Mouse (Mus musculus) bone marrow, adult 2 months (tissue): ENCODE results near the gene Mcm3ap.

Source experiments
- CTCF ChIP-seq: fragments of 200-500 bp; IDR thresholded peaks from 2 replicates; pipeline ENCODE4 v1.5.1; 2011; ENCODE audit warnings: low read length, control low read depth; ENCODE audit not compliant: control insufficient read depth, insufficient read depth
- POLR2A ChIP-seq: fragments of 200-500 bp; IDR thresholded peaks from 2 replicates; pipeline ENCODE4 v1.6.1; 2011; ENCODE audit warnings: low read depth, mild to moderate bottlenecking, control low read depth, low read length, borderline replicate concordance; ENCODE audit not compliant: control insufficient read depth

- no peak for TF ChIP-seq CTCF
- TF ChIP-seq POLR2A: no peak
Observed at GRCm38 (mm10) chr10:76486302-76486701, 17.6 kb downstream of the Mcm3ap start.
